Mouse (Mus musculus) heart, postnatal 0 days (tissue): Measurements from ENCODE around the gene Gnat1. TPM values are rescaled to one million over a fixed set of nuclear protein-coding genes. Genes with fewer than 3 reads are reported as not detected.

Experiments
- ATAC-seq: fragments of 200-750 bp; cut with Nextera tagmentation; 2 replicates; pipeline ENCODE4 v1.8.0; 2017; ENCODE audit warnings: low read depth, moderate number of reproducible peaks, moderate library complexity; ENCODE audit not compliant: insufficient read depth
- DNase-seq: peaks from one replicate; pipeline ENCODE4 v3.0.0-alpha.2; 2016; ENCODE audit warnings: low spot score
- H3K27ac ChIP-seq: fragments of 300-500 bp; sonication (generic); 2 replicates; pipeline ENCODE4 v1.5.1; 2014; ENCODE audit warnings: low read depth, mild to moderate bottlenecking
- H3K27me3 ChIP-seq: fragments of 300-500 bp; sonication (generic); 2 replicates; pipeline ENCODE4 v1.6.1; 2014; ENCODE audit warnings: low read length, mixed read lengths; ENCODE audit not compliant: control insufficient read depth, insufficient read depth
- H3K36me3 ChIP-seq: fragments of 300-500 bp; sonication (generic); replicated peaks from 2 replicates; pipeline ENCODE4 v1.6.1; 2014; ENCODE audit warnings: low read length, mixed read lengths; ENCODE audit not compliant: control insufficient read depth, insufficient read depth
- H3K4me1 ChIP-seq: fragments of 300-500 bp; sonication (generic); 2 replicates; pipeline ENCODE4 v1.6.1; 2014; ENCODE audit warnings: antibody characterized with exemption; ENCODE audit not compliant: control insufficient read depth, insufficient read depth
- H3K4me2 ChIP-seq: fragments of 300-500 bp; sonication (generic); 2 replicates; pipeline ENCODE4 v1.6.1; 2014; ENCODE audit warnings: low read depth, mild to moderate bottlenecking, low read length, moderate library complexity
- H3K4me3 ChIP-seq: fragments of 300-500 bp; sonication (generic); 2 replicates; pipeline ENCODE4 v1.5.1; 2014; ENCODE audit warnings: low read depth, low read length
- H3K9ac ChIP-seq: fragments of 300-500 bp; sonication (generic); replicated peaks from 2 replicates; pipeline ENCODE4 v1.6.1; 2014; ENCODE audit warnings: low read depth, low read length, mixed read lengths
- H3K9me3 ChIP-seq: fragments of 300-500 bp; sonication (generic); replicated peaks from 2 replicates; pipeline ENCODE4 v1.6.1; 2016; ENCODE audit warnings: low read length; ENCODE audit not compliant: control insufficient read depth
- CTCF ChIP-seq: IDR thresholded peaks from 2 replicates; pipeline ENCODE4 v1.5.1; 2016; ENCODE audit warnings: antibody characterized with exemption, control low read depth, low read depth
- EP300 ChIP-seq: IDR thresholded peaks from 2 replicates; pipeline ENCODE4 v1.6.1; 2016; ENCODE audit warnings: antibody characterized with exemption, low read depth
- WGBS: fragments of 180-500 bp; shearing (Covaris S2); extraction: QIAGEN DNeasy Blood & Tissue Kit; methylation state at CpG from one replicate; pipeline ENCODE4 v1.1.7; 2014; 5-methylcytosine and 5-hydroxymethylcytosine counted together
- polyA plus RNA-seq: library from polyadenylated mRNA; unstranded; fragments of >200 nt; fragmentation: Nextera tagmentation; extraction: Ambion mirVana; gene quantifications from 2 replicates; pipeline ENCODE4 v1.2.1, GENCODE M21; 2015
- total RNA-seq: library from RNA; depleted of rRNA; stranded (reverse); fragments of >200 nt; gene quantifications from 2 replicates; pipeline ENCODE4 v1.2.3, GENCODE M21; 2014; ENCODE audit warnings: low replicate concordance

Gnat1 gene
- total and polyA plus RNA-seq, 2 experiments from 2014 or later: 0.25 TPM; not detected in 1

- Histone ChIP-seq H3K9ac (peak overlapping the region; percentile 25; the same call in 1 of the 2 replicates), H3K9me3 (no peaks in the 10 kb centered on the region), H3K36me3 (peaks cover 6% of the 10 kb centered on the region), H3K4me1 (peaks cover 57% of the 10 kb centered on the region), H3K4me2 (peak overlapping the region; percentile 40), H3K27me3 (no peaks in the 10 kb centered on the region), H3K27ac (peak overlapping the region; percentile 94), H3K4me3 (no peak overlapping the region)
- 15% methylated on average over 4 of the region's 4 CpGs for WGBS
- TF ChIP-seq EP300 (no peak), CTCF (no peak)
- DNase-seq (no peak), ATAC-seq (no peak)
Observed at GRCm38 (mm10) chr9:107630576-107630975, 48.9 kb downstream of the Gnat1 start.

- Histone ChIP-seq H3K9ac (peak overlapping the region; percentile 25; the same call in 1 of the 2 replicates), H3K4me1 (peaks cover 61% of the 10 kb centered on the region), H3K36me3 (peaks cover 11% of the 10 kb centered on the region), H3K27me3 (no peaks in the 10 kb centered on the region), H3K4me3 (no peak overlapping the region), H3K27ac (peak overlapping the region; percentile 94), H3K9me3 (no peaks in the 10 kb centered on the region), H3K4me2 (peak overlapping the region; percentile 40)
- TF ChIP-seq CTCF: no peak
- TF ChIP-seq EP300: no peak
- no peak for ATAC-seq
- 32% methylated on average over 14 of the region's 14 CpGs for whole genome bisulfite sequencing
- no peak for DNase-seq
Observed at GRCm38 (mm10) chr9:107629901-107630425, 49.5 kb downstream of the Gnat1 start.

- no peak for DNase-seq
- no peak for TF ChIP-seq CTCF
- no peak for TF ChIP-seq EP300
- Histone ChIP-seq H3K4me3 (no peak overlapping the region), H3K36me3 (peaks cover 14% of the 10 kb centered on the region), H3K27me3 (no peaks in the 10 kb centered on the region), H3K4me2 (peak overlapping the region; percentile 40), H3K4me1 (peaks cover 66% of the 10 kb centered on the region), H3K9ac (no peak overlapping the region; the same call in 1 of the 2 replicates), H3K27ac (peak overlapping the region; percentile 94), H3K9me3 (no peaks in the 10 kb centered on the region)
- 35% methylated on average over 4 of the region's 4 CpGs for WGBS
- no peak for ATAC-seq
Observed at GRCm38 (mm10) chr9:107629411-107629730, 50.1 kb downstream of the Gnat1 start.

GRCm38 (mm10) chr9:107628721-107629410 is 50.6 kb downstream of the Gnat1 start:
- peak; percentile 76 for DNase-seq
- Histone ChIP-seq H3K9ac (peak overlapping the region; percentile 2; the same call in 1 of the 2 replicates), H3K36me3 (peaks cover 14% of the 10 kb centered on the region), H3K4me1 (peaks cover 71% of the 10 kb centered on the region), H3K27me3 (no peaks in the 10 kb centered on the region), H3K27ac (peak overlapping the region; percentile 94), H3K9me3 (no peaks in the 10 kb centered on the region), H3K4me3 (0 out of 2 replicates have a peak overlapping the region, but pooled peaks have one; percentile 1), H3K4me2 (peak overlapping the region; percentile 40)
- peak; percentile 21 for ATAC-seq
- TF ChIP-seq EP300 (peak; percentile 43; the same call in 1 of the 2 replicates), CTCF (no peak)
- 49% methylated on average over 15 of the region's 15 CpGs for WGBS

- H3K36me3 ChIP-seq: peaks cover 17% of the 10 kb centered on the region
Observed at GRCm38 (mm10) chr9:107627387-107628255, 51.9 kb downstream of the Gnat1 start.

More at GRCm38 (mm10) chr9:107627387-107628255, 51.9 kb downstream of the Gnat1 start:
- H3K4me2 ChIP-seq: peak overlapping the region; percentile 51
- no peak for DNase-seq
- peaks cover 73% of the 10 kb centered on the region for H3K4me1 ChIP-seq
- ATAC-seq: no peak
- no peak overlapping the region for H3K4me3 ChIP-seq
- 22% methylated on average over 20 of the region's 20 CpGs for WGBS
- TF ChIP-seq EP300 (no peak), CTCF (no peak)
- H3K9me3 ChIP-seq: no peaks in the 10 kb centered on the region
- H3K27ac ChIP-seq: peak overlapping the region; percentile 94
- no peaks in the 10 kb centered on the region for H3K27me3 ChIP-seq
- peak overlapping the region; percentile 2 for H3K9ac ChIP-seq
